Mouse (Mus musculus) testis, adult 2 months (tissue): Measurements from ENCODE around the gene Igsf9b.

Experiments
- CTCF ChIP-seq: fragments of 200-500 bp; IDR thresholded peaks from 2 replicates; pipeline ENCODE4 v1.5.1; 2012; ENCODE audit warnings: low read depth, mild to moderate bottlenecking, inconsistent platforms, low read length, moderate library complexity; ENCODE audit not compliant: control insufficient read depth, insufficient read depth, insufficient replicate concordance
- POLR2A ChIP-seq: fragments of 200-500 bp; IDR thresholded peaks from 2 replicates; pipeline ENCODE4 v1.6.1; 2012; ENCODE audit warnings: low read depth, mild to moderate bottlenecking, inconsistent platforms, low read length, moderate library complexity; ENCODE audit not compliant: control insufficient read depth

GRCm38 (mm10) chr9:27252034-27252714 is 46.8 kb upstream of the Igsf9b start:
- TF ChIP-seq CTCF (no peak), POLR2A (no peak)
